Mouse (Mus musculus) MEL-GATA-1-ER (cell line): ENCODE measurements around the gene Cc2d2b.

Experiments
- DNase-seq: peaks from one replicate; pipeline ENCODE4 v3.0.0-alpha.2; 2012; ENCODE audit warnings: low read depth; ENCODE audit errors: extremely low read depth

Gene Cc2d2b

GRCm38 (mm10) chr19:40748559-40748958 lies at the start of gene Cc2d2b:
Gene Cc2d2b, plus strand, starts transcription at chr19:40748753.
- DNase-seq: no peak

GRCm38 (mm10) chr19:40699816-40700215 lies 48.7 kb upstream of the Cc2d2b start:
- no peak for DNase-seq

- DNase-seq: no peak
These were observed 46.1 kb upstream of the Cc2d2b start for GRCm38 (mm10) chr19:40702406-40702805.

GRCm38 (mm10) chr19:40712889-40713628 lies 35.5 kb upstream of the Cc2d2b start:
- no peak for DNase-seq

GRCm38 (mm10) chr19:40714700-40715099 lies 33.9 kb upstream of the Cc2d2b start:
- no peak for DNase-seq

GRCm38 (mm10) chr19:40716981-40717380 lies 31.6 kb upstream of the Cc2d2b start:
- DNase-seq: no peak

GRCm38 (mm10) chr19:40719439-40720105 lies 29.0 kb upstream of the Cc2d2b start:
- no peak for DNase-seq

- no peak for DNase-seq
These were observed 28.2 kb upstream of the Cc2d2b start for GRCm38 (mm10) chr19:40720381-40720780.

GRCm38 (mm10) chr19:40722137-40723038 lies 26.2 kb upstream of the Cc2d2b start:
- DNase-seq: peak; percentile 33

GRCm38 (mm10) chr19:40723516-40723915 lies 25.0 kb upstream of the Cc2d2b start:
- no peak for DNase-seq

- no peak for DNase-seq
These were observed 22.4 kb upstream of the Cc2d2b start for GRCm38 (mm10) chr19:40726148-40726547.

GRCm38 (mm10) chr19:40726614-40727013 lies 21.9 kb upstream of the Cc2d2b start:
- no peak for DNase-seq

GRCm38 (mm10) chr19:40728213-40728612 lies 20.3 kb upstream of the Cc2d2b start:
- no peak for DNase-seq

- DNase-seq: no peak
These were observed 19.7 kb upstream of the Cc2d2b start for GRCm38 (mm10) chr19:40728732-40729420.

GRCm38 (mm10) chr19:40733409-40733808 lies 15.1 kb upstream of the Cc2d2b start:
- no peak for DNase-seq

GRCm38 (mm10) chr19:40733849-40734248 lies 14.7 kb upstream of the Cc2d2b start:
- no peak for DNase-seq

- peak; percentile 66 for DNase-seq
These were observed 11.7 kb upstream of the Cc2d2b start for GRCm38 (mm10) chr19:40736680-40737512.

- DNase-seq: no peak
These were observed 10.9 kb upstream of the Cc2d2b start for GRCm38 (mm10) chr19:40737613-40738012.

GRCm38 (mm10) chr19:40738683-40739324 lies 9.7 kb upstream of the Cc2d2b start:
- no peak for DNase-seq

- no peak for DNase-seq
These were observed 1.9 kb upstream of the Cc2d2b start for GRCm38 (mm10) chr19:40746603-40747002.
